Mouse (Mus musculus) small intestine, adult 2 months (tissue): ENCODE measurements around the gene Tmtc3. TPM values are rescaled to one million over a fixed set of nuclear protein-coding genes. Genes with fewer than 3 reads are reported as not detected.

Experiments used
- polyA plus RNA-seq: library from polyadenylated mRNA; depleted of rRNA; stranded (reverse); fragments of >200 nt; gene quantifications from 2 replicates; pipeline ENCODE4 v1.2.3, GENCODE M21; 2012; rRNA removed

Tmtc3 gene
- polyA plus RNA-seq, 1 experiment, result 1.6 TPM

Other genes with a start within 250 kb of the Tmtc3 start
- gene Gm4301, start 151.7 kb downstream of the Tmtc3 start, polyA plus RNA-seq, result not detected in 2 replicates
- not detected in 2 replicates for gene Gm4302, start 146.5 kb downstream of the Tmtc3 start, polyA plus RNA-seq
- gene Gm4303, start 141.4 kb downstream of the Tmtc3 start, polyA plus RNA-seq, result not detected in 2 replicates
- not detected in 2 replicates for gene Gm4305, start 136.3 kb downstream of the Tmtc3 start, polyA plus RNA-seq
- gene Gm4307, start 126.0 kb downstream of the Tmtc3 start, polyA plus RNA-seq, result not detected in 2 replicates
- not detected in 2 replicates for gene Gm4312, start 104.8 kb downstream of the Tmtc3 start, polyA plus RNA-seq
- gene Cep290, start 208 bp upstream of the Tmtc3 start, polyA plus RNA-seq, result 0.06 TPM in 1 of 2 replicates, not detected in the other
- gene 4930430F08Rik, start 103.1 kb upstream of the Tmtc3 start, polyA plus RNA-seq, result 0.30 and 1.2 TPM in 2 replicates
- not detected in 2 replicates for gene 1700017N19Rik, start 103.1 kb upstream of the Tmtc3 start, polyA plus RNA-seq